Mouse (Mus musculus): ENCODE data around the gene Lrrc8d.

DNA sequence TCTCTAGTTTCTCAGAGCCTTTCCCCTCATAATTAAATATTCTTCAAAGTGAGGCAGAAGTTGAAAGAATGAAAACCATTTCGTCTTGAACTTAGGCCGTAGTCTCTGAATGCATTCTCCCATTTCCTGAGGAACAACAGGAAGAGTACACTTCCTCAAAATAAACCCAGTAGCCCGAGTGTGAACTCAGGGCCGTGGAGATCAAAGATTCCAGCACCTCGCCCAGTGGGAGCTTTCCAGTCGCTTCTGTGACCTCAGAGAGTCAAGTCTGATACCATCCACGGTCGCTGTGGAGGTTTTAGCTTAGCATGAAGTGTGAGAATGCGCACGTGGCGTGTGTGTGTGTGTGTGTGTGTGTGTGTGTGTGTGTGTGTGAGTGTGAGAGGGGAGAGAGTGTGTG is 45.6 kb downstream of the Lrrc8d start:
- TF ChIP-seq CTCF (IDR thresholded peaks at IDR 0.05; ENCODE audit: borderline replicate concordance, insufficient read depth, low read length) (no peak), POLR2A (IDR thresholded peaks at IDR 0.05; ENCODE audit: low read depth, low read length) (no peak)

Measured in embryonic fibroblast, embryonic 13.5 days (primary cell).